Mouse (Mus musculus) olfactory bulb, adult 2 months (tissue): ENCODE measurements around the gene 2210011C24Rik.

Source experiments
- CTCF ChIP-seq: fragments of 200-500 bp; IDR thresholded peaks from 2 replicates; pipeline ENCODE4 v1.5.1; 2012; ENCODE audit warnings: low read depth, mild to moderate bottlenecking, low read length, moderate library complexity; ENCODE audit not compliant: insufficient read depth
- POLR2A ChIP-seq: fragments of 200-500 bp; IDR thresholded peaks from 2 replicates; pipeline ENCODE4 v1.6.1; 2012; ENCODE audit warnings: mild to moderate bottlenecking, low read depth, low read length, moderate library complexity; ENCODE audit not compliant: insufficient read depth

DNA sequence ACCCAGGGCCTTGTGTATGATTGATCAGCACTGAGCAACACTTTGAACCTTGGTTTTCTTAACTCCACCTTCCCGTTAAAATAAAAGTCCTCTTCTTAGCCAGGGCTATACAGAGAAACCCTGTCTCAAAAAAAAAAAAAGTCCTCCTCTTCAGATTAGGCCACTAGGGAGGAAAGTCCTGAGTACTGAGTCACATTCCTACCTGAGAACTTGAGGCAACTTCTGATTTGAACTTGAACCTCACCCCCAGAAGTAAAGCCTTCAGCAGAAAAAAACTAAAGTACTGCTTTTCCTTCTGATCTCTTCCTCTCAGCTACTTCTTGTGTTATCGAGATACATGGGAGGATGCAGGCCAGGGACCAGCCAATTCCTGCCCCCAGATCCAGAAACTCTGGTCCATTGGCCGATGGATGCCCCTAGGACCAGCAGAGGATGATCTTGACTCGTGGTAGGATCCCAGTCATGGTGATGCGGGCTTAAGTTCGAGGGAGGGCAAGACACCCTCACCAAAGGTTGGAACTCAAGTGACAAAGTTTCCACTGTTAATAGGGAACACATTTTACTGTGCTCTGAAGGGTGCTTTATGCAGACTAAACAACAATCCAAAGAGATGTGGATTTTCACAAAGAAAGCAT is 8.2 kb downstream of the 2210011C24Rik start:
- TF ChIP-seq CTCF (no peak), POLR2A (no peak)
